Mouse (Mus musculus) megakaryocyte, embryonic 14.5 days (primary cell): ENCODE measurements at regions not wholly inside any gene's neighbourhood (a gene's known extent, or its start where the extent isn't known, plus 50 kb on each side); places are given as distances from the start of the nearest gene placed in this dataset.

Source experiments
- H3K27me3 ChIP-seq: replicated peaks from 2 replicates; pipeline ENCODE3; 2012; ENCODE audit warnings: inconsistent platforms
- H3K36me3 ChIP-seq: replicated peaks from 2 replicates; pipeline ENCODE3; 2012; ENCODE audit warnings: low read length, inconsistent platforms, mixed read lengths
- H3K4me1 ChIP-seq: 2 replicates; pipeline ENCODE4 v1.6.1; 2012; ENCODE audit warnings: inconsistent platforms
- H3K4me3 ChIP-seq: replicated peaks from 2 replicates; pipeline ENCODE3; 2012; ENCODE audit warnings: moderate library complexity, mild to moderate bottlenecking, inconsistent platforms
- H3K9me3 ChIP-seq: 2 replicates; pipeline ENCODE4 v1.6.1; 2012; ENCODE audit warnings: inconsistent platforms
- FLI1 ChIP-seq: IDR thresholded peaks from 2 replicates; pipeline ENCODE4 v1.6.1; 2012; ENCODE audit warnings: low read length, inconsistent platforms, mixed read lengths
- GATA1 ChIP-seq: IDR thresholded peaks from 3 replicates; pipeline ENCODE4 v1.6.1; 2012; ENCODE audit warnings: mixed read lengths, low read length, inconsistent platforms, borderline replicate concordance

DNA sequence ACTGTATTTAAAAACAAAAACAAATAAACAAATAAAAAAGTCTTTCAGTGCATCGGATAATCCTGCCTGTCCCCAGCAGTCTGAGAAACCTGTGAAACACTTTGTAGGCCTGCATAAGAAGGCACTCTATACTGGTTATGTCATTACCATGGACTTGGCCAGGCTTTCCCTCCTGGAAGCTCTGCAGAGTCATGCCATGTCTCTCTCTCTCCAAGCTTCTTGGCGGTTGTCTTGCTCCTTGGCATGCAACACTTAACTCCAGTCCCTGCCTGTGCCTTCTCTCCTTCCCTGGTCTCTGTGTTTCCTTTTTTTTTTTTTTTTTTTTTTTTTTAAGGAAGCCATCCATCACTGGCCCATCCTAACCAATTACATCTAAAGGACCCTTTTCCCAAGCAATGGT lies 458.7 kb upstream of the Cdh11 start:
- Histone ChIP-seq H3K9me3 (peaks cover 30% of the 10 kb centered on the region), H3K36me3 (no peaks in the 10 kb centered on the region), H3K4me3 (no peak overlapping the region), H3K4me1 (no peaks in the 10 kb centered on the region), H3K27me3 (no peaks in the 10 kb centered on the region)
- TF ChIP-seq GATA1 = no peak
- TF ChIP-seq FLI1 = no peak

DNA sequence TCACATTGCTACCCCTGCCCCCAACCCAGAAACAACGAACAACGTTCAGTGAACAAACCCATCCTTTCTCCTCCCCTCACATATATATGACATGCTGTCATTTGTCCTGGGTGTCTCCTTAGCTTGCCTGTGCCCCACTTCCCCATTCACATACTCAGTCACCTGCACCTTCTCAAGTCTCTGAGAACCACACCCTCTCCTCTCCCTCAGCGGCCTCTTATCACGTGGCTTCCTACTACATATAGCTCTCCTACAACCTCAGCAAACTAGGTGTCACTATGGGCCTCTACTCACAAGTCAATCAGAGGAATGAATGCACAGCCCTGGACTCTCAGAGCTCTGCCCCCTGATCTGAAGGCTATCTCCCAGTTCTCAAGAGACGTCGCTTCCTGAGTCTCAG lies 459.2 kb upstream of the Cdh11 start:
- no peaks in the 10 kb centered on the region for H3K27me3 ChIP-seq
- TF ChIP-seq FLI1 (no peak), GATA1 (no peak)
- no peaks in the 10 kb centered on the region for H3K4me1 ChIP-seq
- no peak overlapping the region for H3K4me3 ChIP-seq
- H3K36me3 ChIP-seq = no peaks in the 10 kb centered on the region
- peaks cover 30% of the 10 kb centered on the region for H3K9me3 ChIP-seq

DNA sequence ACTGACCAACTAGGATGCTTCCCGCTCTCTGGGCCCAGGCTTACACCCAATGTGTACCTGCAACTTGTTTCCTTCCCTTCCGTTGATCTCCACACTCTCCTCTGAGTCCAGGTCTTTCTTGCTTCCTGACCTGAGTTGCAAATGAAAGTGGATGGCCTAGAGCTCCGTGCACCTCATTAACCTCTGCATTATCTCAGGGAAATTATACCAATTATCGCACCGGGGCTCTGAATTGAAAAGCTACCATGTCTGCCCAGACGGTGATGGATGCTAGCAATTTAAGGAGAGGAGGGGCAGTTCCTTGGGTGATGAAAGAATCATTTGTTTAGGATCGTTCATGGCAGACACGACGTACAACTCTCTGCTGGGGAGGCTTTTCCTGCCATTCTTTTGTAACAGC lies 460.4 kb upstream of the Cdh11 start:
- Histone ChIP-seq H3K4me3 (no peak overlapping the region), H3K9me3 (peaks cover 26% of the 10 kb centered on the region), H3K27me3 (no peaks in the 10 kb centered on the region), H3K4me1 (no peaks in the 10 kb centered on the region), H3K36me3 (no peaks in the 10 kb centered on the region)
- TF ChIP-seq GATA1 (no peak), FLI1 (no peak)

DNA sequence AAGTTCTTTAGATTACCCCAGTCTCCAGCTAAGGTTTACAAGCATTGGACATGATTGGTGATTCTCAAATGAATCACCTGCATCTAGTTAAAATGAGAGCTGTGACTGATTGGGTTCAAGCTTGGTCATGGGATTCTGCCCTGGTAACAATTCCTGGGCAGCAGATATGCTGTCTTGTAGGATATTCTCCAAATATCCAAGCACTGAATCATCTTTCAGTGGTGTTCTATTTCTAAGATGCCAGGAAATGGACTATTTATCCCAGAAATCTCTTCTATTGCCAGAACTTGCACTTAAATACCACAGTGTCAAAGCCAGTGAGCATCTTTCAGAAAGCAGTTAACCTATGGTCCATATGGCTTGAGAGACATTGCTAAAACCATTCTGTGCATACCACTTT lies 475.8 kb upstream of the Cdh11 start:
- Histone ChIP-seq H3K27me3 (no peaks in the 10 kb centered on the region), H3K4me3 (no peak overlapping the region), H3K4me1 (no peaks in the 10 kb centered on the region), H3K36me3 (no peaks in the 10 kb centered on the region), H3K9me3 (0 out of 2 replicates have a peak, but pooled peaks cover 12% of the 10 kb centered on the region)
- TF ChIP-seq GATA1 (no peak), FLI1 (no peak)

DNA sequence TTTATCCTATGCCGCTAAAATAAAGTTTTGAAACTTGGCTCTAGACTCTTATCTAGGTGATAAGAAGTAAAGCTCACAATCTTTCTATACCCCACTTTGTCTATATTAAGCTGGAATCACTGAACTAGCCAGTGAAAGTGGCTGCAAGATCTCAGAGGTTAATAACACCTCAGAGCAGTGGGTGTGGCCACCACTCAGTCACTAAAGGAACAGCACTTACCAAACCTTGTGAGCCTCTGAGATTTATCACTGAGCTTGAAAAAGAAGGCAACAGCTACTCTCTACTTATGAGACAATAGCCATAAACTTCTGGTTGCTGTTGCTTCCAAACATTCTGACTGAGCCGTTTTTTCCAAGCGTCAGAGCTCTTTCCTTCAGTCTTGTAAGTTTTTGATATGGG lies 484.6 kb upstream of the Cdh11 start:
- Histone ChIP-seq H3K27me3 (no peaks in the 10 kb centered on the region), H3K9me3 (peaks cover 15% of the 10 kb centered on the region), H3K4me1 (no peaks in the 10 kb centered on the region), H3K4me3 (no peak overlapping the region), H3K36me3 (no peaks in the 10 kb centered on the region)
- no peak for TF ChIP-seq GATA1
- TF ChIP-seq FLI1 = no peak

DNA sequence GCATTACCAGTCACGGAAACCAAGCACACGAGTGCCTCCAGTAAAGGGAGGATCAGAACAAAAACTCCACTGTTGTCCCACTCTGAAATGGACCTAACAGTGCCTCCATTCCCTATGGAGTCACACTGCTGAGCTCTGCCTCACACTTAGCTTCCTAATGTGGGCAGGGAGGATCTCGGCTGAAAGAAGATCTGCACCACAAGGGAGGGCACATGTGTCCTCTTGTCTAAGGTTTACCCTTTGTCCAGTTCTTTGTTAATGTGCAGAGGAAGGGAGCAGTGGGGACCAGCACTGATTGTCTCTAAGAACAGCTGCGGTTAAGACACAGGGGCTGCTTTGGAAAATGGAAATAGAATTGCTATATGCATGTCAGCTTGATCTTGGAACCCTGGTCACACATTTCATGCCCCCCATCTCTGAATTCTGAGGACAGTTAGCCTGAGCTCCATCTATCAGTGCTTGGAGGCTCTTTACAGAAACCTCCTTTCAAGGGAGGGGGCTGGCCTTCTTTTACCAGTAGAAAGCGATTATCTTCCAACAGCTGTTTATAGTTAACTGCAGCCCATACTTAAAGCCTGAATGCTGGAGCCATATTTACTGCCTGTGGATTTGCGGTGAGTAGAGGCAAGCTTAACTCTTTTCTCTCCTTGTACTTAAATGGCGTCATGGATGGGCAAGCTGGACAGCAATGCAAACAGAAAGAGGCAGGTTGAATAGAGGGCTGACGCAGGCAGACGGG lies 485.5 kb upstream of the Cdh11 start:
- no peaks in the 10 kb centered on the region for H3K4me1 ChIP-seq

DNA sequence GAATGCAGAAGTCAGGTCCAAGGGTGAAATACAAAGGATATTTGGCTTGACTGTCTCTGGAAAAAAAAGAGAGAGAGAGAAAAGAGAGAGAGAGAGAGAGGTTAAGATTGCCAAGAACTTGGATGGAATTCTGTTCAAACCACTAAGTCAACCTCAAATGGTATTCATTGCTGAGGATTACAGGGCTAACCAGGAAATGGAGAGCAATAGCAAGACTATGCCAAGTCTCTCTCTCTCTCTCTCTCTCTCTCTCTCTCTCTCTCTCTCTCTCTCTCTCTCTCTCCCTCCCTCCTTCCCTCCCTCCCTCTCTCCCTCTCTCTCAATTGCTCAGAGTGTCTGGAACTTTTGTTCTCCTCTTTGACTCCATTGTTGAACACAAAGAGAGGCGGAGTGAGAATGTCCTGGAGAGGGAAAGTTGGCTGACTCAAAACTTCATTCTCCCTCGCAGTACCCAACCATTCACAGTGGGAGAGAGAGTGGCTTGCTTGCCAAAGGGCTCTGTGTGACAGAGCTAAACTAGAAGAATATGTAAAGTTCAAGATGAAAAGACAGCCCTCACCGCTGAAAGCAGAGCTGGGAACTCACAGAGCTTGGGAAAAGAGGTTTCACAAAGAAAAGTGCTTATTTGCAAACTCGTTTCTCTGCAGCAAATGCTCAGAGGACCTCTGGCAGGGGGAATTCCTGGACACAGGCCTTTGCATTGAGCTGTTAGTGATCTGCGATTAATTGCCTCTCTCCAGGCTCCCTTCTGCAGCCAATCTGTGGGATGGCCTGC lies 487.1 kb upstream of the Cdh11 start:
- Histone ChIP-seq H3K4me3 (no peak overlapping the region), H3K9me3 (peaks cover 13% of the 10 kb centered on the region), H3K27me3 (no peaks in the 10 kb centered on the region), H3K4me1 (no peaks in the 10 kb centered on the region), H3K36me3 (no peaks in the 10 kb centered on the region)
- TF ChIP-seq GATA1 (no peak), FLI1 (no peak)

More for the DNA sequence above, 485.5 kb upstream of the Cdh11 start:
- no peak overlapping the region for H3K4me3 ChIP-seq
- TF ChIP-seq FLI1 = no peak
- TF ChIP-seq GATA1 = no peak
- peaks cover 15% of the 10 kb centered on the region for H3K9me3 ChIP-seq
- H3K36me3 ChIP-seq = no peaks in the 10 kb centered on the region
- no peaks in the 10 kb centered on the region for H3K27me3 ChIP-seq

DNA sequence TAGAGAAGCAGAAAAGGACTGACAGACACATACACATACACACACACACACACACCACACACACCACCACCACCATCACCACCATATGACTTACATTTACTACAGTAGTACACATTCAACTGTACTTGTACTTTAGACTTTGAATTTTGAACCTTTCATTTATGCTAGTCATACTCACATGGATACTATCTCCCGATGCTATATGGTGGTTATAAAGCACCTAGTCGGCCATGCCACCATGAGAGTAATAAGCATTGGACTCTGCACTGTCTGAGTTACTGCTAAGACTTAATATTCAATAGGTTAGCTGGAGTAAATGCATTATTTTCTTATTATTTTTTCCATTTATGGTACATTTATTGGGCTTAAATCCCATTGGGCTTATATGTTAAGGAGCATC lies 488.0 kb upstream of the Cdh11 start:
- Histone ChIP-seq H3K9me3 (peaks cover 13% of the 10 kb centered on the region), H3K36me3 (no peaks in the 10 kb centered on the region), H3K27me3 (no peaks in the 10 kb centered on the region), H3K4me1 (no peaks in the 10 kb centered on the region), H3K4me3 (no peak overlapping the region)
- TF ChIP-seq FLI1 (no peak), GATA1 (no peak)

DNA sequence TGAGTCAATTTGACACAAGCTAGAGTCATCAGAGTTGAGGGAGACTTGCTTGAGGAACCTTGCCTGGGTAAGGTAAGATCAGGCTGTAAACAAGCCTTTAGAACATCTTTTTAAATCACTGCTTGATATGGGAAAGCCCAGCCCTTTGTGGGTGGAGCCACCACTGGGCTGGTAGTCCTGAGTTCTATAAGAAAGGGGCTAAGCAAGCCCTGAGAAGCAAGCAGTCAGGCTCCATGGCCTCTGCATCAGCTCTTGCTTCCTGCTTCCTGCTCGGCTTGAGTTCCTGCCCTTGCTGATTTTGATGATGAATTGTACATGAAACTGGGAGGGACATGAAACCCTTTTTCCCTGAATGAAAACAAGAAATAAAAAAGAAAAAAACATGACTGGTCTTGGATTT lies 496.4 kb upstream of the Cdh11 start:
- Histone ChIP-seq H3K4me3 (no peak overlapping the region), H3K9me3 (0 out of 2 replicates have a peak, but pooled peaks cover 3% of the 10 kb centered on the region)
- no peak for TF ChIP-seq FLI1
- no peak for TF ChIP-seq GATA1

DNA sequence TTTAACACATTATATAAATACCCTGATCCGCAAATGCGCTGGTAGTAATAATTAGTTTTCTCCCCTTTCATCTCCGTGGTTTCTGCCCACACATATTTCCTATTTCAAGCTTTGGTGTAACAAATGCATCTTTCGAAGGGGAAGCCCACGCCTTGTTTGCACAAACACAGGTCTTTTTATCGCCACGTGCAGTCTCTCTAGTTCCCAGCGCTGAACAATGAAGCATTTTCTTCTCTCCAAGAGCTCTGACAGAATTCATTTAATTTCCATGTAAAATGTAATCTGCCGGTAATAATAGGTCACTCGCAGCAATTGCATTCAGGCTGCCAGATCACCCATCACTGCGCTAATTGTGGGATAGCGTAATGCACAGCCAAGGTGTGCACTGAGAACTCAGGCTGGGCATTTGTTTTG lies 503.1 kb upstream of the Cdh11 start:
- no peak for TF ChIP-seq GATA1

More for the DNA sequence above, 496.4 kb upstream of the Cdh11 start:
- Histone ChIP-seq H3K4me1 (no peaks in the 10 kb centered on the region), H3K36me3 (no peaks in the 10 kb centered on the region), H3K27me3 (no peaks in the 10 kb centered on the region)

More for the DNA sequence above, 503.1 kb upstream of the Cdh11 start:
- Histone ChIP-seq H3K27me3 (no peaks in the 10 kb centered on the region), H3K36me3 (no peaks in the 10 kb centered on the region), H3K9me3 (peaks cover 20% of the 10 kb centered on the region; the same call in 1 of the 2 replicates), H3K4me3 (no peak overlapping the region), H3K4me1 (no peaks in the 10 kb centered on the region)
